Mouse (Mus musculus): ENCODE measurements around the gene Thoc7. TPM values are rescaled to one million over a fixed set of nuclear protein-coding genes. Genes with fewer than 3 reads are reported as not detected.

The Thoc7 gene
- polyA plus RNA-seq, 1 experiment from 2014 or later, result 204 TPM

DNA sequence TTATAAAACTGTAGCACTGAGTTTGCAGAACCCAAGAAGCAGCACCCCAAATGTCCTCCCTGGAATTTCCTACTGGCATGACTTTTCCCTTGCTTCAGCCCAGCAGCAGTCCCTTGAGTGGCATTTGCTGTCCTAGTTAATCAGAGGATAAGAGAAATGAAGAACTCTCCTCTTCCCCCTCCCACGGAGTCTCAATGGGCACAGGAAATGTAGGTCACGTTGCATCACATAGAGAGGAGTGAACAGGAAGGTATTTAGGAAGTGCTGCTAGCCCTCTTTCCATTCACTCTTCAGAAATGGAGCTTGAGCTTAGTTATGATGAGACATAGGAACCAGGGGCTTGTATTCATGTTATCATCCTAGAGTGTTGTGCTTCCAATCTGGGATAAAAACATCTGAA, 19.6 kb upstream of the Thoc7 start:
- H3K27ac ChIP-seq (ENCODE audit: low read depth), result no peak overlapping the region
- no peak for TF ChIP-seq CTCF (IDR thresholded peaks at IDR 0.05; ENCODE audit: low read depth)
- DNase-seq (peak; percentile 6), ATAC-seq (ENCODE audit: insufficient read depth) (no peak)
- H3K4me3 ChIP-seq (ENCODE audit: low read depth, low read length), result no peak overlapping the region
- no peaks in the 10 kb centered on the region for H3K4me1 ChIP-seq (ENCODE audit: insufficient read depth)
- no peaks in the 10 kb centered on the region for H3K27me3 ChIP-seq (ENCODE audit: insufficient read depth, low read length)
- H3K4me2 ChIP-seq, result no peak overlapping the region
- no peaks in the 10 kb centered on the region for H3K9me3 ChIP-seq (ENCODE audit: low read depth, low read length)
- H3K9ac ChIP-seq, result no peak overlapping the region
- H3K36me3 ChIP-seq (ENCODE audit: insufficient read depth), result no peaks in the 10 kb centered on the region
- WGBS, result 30% methylated on average over 2 of the region's 2 CpGs

DNA sequence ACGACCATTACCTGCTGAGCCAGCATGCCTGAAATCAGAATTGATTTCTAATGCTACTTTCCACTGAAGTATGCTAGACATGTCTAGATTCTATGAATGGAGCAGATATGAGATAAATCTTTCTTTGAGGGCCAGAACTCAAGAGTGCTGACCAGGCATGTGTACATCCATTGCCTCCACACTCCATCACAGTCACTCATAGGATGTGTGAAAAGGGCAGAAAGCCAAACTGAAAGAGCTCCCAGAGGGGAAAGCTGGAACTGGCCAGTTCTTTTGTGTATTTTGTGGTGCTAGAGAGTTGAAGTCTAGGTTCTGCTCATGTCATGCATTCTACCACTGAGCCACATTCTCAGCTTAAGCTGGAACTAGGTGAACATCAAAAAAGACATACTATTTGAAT, 15.8 kb upstream of the Thoc7 start:
- no peaks in the 10 kb centered on the region for H3K4me1 ChIP-seq (ENCODE audit: insufficient read depth)
- H3K36me3 ChIP-seq (ENCODE audit: insufficient read depth), result no peaks in the 10 kb centered on the region
- H3K27me3 ChIP-seq (ENCODE audit: insufficient read depth, low read length), result no peaks in the 10 kb centered on the region
- H3K27ac ChIP-seq (ENCODE audit: low read depth), result no peak overlapping the region
- H3K9me3 ChIP-seq (ENCODE audit: low read depth, low read length), result no peaks in the 10 kb centered on the region
- H3K4me3 ChIP-seq (ENCODE audit: low read depth, low read length), result no peak overlapping the region
- TF ChIP-seq CTCF (IDR thresholded peaks at IDR 0.05; ENCODE audit: low read depth), result no peak
- WGBS, result 63% methylated on average over 1 of the region's 1 CpGs
- H3K9ac ChIP-seq, result no peak overlapping the region
- DNase-seq (peak; percentile 73), ATAC-seq (ENCODE audit: insufficient read depth) (peak; percentile 84)
- no peak overlapping the region for H3K4me2 ChIP-seq

DNA sequence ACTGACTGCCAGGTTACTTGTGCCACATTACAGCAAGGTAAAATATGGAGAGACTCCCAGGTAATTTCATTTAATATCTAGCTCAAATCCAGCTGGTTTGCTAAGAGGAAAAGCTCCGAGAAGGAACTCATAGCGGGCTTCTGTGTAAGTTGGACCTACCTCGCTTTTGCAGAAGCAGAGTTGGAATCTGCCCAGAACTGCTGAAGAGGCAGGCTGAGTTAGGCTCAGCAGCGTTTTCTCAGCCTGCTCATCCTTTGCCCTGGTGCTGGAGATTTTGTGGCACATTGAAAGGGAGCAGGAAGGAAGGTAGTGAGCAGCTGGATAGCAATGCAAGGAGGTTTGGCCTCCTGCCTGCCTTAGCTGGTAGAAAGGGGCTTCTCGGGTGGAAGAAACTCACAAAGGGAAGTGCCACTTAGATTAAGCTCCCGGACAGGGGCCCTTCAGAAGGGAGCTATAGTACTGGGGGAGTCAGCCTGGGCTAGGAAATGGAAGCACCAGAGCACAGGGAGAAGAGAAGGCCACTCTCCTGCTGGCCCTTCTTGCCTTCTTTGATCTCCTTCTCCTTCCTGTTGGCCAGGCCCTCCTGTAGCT, 10.1 kb upstream of the Thoc7 start:
- no peaks in the 10 kb centered on the region for H3K9me3 ChIP-seq (ENCODE audit: low read depth, low read length)
- no peak overlapping the region for H3K9ac ChIP-seq
- no peak for TF ChIP-seq CTCF (IDR thresholded peaks at IDR 0.05; ENCODE audit: low read depth)
- H3K36me3 ChIP-seq (ENCODE audit: insufficient read depth), result no peaks in the 10 kb centered on the region
- WGBS, result 47% methylated on average over 6 of the region's 6 CpGs
- DNase-seq (peak; percentile 1), ATAC-seq (ENCODE audit: insufficient read depth) (no peak)
- H3K4me1 ChIP-seq (ENCODE audit: insufficient read depth), result no peaks in the 10 kb centered on the region
- H3K27ac ChIP-seq (ENCODE audit: low read depth), result no peak overlapping the region
- H3K27me3 ChIP-seq (ENCODE audit: insufficient read depth, low read length), result no peaks in the 10 kb centered on the region
- no peak overlapping the region for H3K4me3 ChIP-seq (ENCODE audit: low read depth, low read length)
- no peak overlapping the region for H3K4me2 ChIP-seq

DNA sequence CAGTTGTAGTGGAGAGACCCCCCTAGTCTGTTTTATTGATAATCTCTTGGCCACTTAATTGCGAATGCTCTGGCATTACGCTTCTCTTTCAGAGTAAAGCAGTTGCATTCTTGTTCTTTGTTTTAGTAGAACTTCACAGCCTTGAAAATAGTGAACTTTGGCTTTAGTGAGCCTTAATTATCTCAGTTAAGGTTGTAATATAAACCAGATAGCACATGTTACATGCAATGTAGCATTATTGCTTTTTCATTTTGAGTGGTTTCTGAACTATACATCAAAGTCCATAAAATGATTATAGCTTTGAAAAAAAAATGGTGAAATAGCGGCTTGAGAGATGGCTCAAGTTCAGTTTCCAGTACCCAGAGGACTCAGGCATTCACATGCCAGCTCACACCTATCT, 8.9 kb upstream of the Thoc7 start:
- no peak overlapping the region for H3K4me2 ChIP-seq
- H3K4me1 ChIP-seq (ENCODE audit: insufficient read depth), result no peaks in the 10 kb centered on the region
- no peaks in the 10 kb centered on the region for H3K9me3 ChIP-seq (ENCODE audit: low read depth, low read length)
- H3K36me3 ChIP-seq (ENCODE audit: insufficient read depth), result no peaks in the 10 kb centered on the region
- no peak for DNase-seq
- no peaks in the 10 kb centered on the region for H3K27me3 ChIP-seq (ENCODE audit: insufficient read depth, low read length)
- 85% methylated on average over 3 of the region's 3 CpGs for WGBS
- no peak overlapping the region for H3K27ac ChIP-seq (ENCODE audit: low read depth)
- no peak for TF ChIP-seq CTCF (IDR thresholded peaks at IDR 0.05; ENCODE audit: low read depth)
- no peak for ATAC-seq (ENCODE audit: insufficient read depth)
- H3K9ac ChIP-seq, result no peak overlapping the region
- H3K4me3 ChIP-seq (ENCODE audit: low read depth, low read length), result no peak overlapping the region

DNA sequence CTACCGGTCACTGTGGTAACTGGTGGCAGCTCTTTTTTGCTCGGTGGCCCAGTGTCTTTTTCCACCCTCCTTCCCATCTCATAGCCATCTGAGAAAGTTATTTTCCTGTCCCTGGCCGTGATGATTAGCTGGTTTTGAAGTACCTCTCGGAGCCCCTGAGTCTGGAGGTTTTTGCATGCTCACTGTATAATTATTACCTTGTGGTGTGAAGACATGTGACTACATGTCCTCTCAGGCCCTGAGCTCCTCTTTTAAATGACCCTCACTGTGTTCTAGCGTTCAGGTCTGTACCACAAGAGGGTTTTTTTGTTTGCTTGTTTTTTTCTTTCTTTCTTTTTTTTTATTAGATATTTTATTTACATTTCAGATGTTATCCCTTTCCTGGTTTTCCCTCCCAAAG, 6.8 kb upstream of the Thoc7 start:
- no peaks in the 10 kb centered on the region for H3K4me1 ChIP-seq (ENCODE audit: insufficient read depth)
- H3K4me2 ChIP-seq, result no peak overlapping the region
- H3K36me3 ChIP-seq (ENCODE audit: insufficient read depth), result no peaks in the 10 kb centered on the region
- no peaks in the 10 kb centered on the region for H3K9me3 ChIP-seq (ENCODE audit: low read depth, low read length)
- TF ChIP-seq CTCF (IDR thresholded peaks at IDR 0.05; ENCODE audit: low read depth), result no peak
- no peak overlapping the region for H3K9ac ChIP-seq
- 73% methylated on average over 5 of the region's 5 CpGs for WGBS
- no peaks in the 10 kb centered on the region for H3K27me3 ChIP-seq (ENCODE audit: insufficient read depth, low read length)
- H3K4me3 ChIP-seq (ENCODE audit: low read depth, low read length), result no peak overlapping the region
- ATAC-seq (ENCODE audit: insufficient read depth) (no peak), DNase-seq (no peak)
- no peak overlapping the region for H3K27ac ChIP-seq (ENCODE audit: low read depth)

DNA sequence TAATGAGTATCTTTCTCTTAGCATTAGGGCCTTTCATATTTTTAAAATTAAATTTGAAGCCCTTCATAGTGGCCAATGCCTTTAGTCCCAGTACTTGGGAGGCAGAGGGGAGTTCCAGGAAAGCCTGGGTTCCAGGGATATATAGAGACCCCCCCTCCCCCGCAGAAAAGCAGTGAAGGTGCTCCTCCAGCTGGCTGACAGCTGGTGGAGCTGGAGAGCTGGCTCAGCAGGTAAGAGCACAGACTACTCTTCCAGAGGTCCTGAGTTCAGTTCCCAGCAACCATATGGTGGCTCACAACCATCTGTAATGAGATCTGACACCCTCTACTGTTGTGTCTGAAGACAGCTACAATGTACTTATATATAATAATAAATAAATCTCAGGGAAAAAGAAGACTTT, 6.0 kb upstream of the Thoc7 start:
- H3K4me1 ChIP-seq (ENCODE audit: insufficient read depth), result no peaks in the 10 kb centered on the region
- no peak overlapping the region for H3K27ac ChIP-seq (ENCODE audit: low read depth)
- no peaks in the 10 kb centered on the region for H3K36me3 ChIP-seq (ENCODE audit: insufficient read depth)
- no peak overlapping the region for H3K9ac ChIP-seq
- no peaks in the 10 kb centered on the region for H3K9me3 ChIP-seq (ENCODE audit: low read depth, low read length)
- ATAC-seq (ENCODE audit: insufficient read depth) (no peak), DNase-seq (no peak)
- 41% methylated on average over 1 of the region's 1 CpGs for WGBS
- H3K4me2 ChIP-seq, result no peak overlapping the region
- no peak overlapping the region for H3K4me3 ChIP-seq (ENCODE audit: low read depth, low read length)
- H3K27me3 ChIP-seq (ENCODE audit: insufficient read depth, low read length), result no peaks in the 10 kb centered on the region
- TF ChIP-seq CTCF (IDR thresholded peaks at IDR 0.05; ENCODE audit: low read depth), result no peak

DNA sequence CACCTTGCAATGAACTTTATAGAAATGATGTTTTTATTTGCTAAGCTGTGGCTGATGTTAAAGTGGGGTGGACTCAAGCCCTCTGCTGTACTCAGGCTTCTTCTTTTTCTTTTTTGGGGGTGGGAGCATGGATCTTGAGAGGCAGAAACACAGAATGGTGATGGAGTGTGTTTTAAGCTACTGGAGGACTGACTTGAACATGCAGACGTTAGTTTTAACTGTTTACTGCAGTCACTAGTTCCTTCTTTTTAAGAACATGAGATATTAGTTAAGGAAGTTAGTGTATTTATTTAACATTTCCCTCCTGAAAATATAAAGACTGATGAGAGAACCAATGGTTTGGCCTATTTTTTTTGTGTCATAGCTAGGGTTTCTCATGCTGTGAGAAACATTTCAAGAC, 1.9 kb upstream of the Thoc7 start:
- H3K4me1 ChIP-seq (ENCODE audit: insufficient read depth), result no peaks in the 10 kb centered on the region
- H3K27ac ChIP-seq (ENCODE audit: low read depth), result no peak overlapping the region
- TF ChIP-seq CTCF (IDR thresholded peaks at IDR 0.05; ENCODE audit: low read depth), result no peak
- no peak overlapping the region for H3K4me3 ChIP-seq (ENCODE audit: low read depth, low read length)
- H3K9ac ChIP-seq, result no peak overlapping the region
- no peak for ATAC-seq (ENCODE audit: insufficient read depth)
- DNase-seq, result no peak
- no peaks in the 10 kb centered on the region for H3K9me3 ChIP-seq (ENCODE audit: low read depth, low read length)
- H3K36me3 ChIP-seq (ENCODE audit: insufficient read depth), result no peaks in the 10 kb centered on the region
- H3K4me2 ChIP-seq, result no peak overlapping the region
- WGBS, result 51% methylated on average over 1 of the region's 1 CpGs
- H3K27me3 ChIP-seq (ENCODE audit: insufficient read depth, low read length), result no peaks in the 10 kb centered on the region

DNA sequence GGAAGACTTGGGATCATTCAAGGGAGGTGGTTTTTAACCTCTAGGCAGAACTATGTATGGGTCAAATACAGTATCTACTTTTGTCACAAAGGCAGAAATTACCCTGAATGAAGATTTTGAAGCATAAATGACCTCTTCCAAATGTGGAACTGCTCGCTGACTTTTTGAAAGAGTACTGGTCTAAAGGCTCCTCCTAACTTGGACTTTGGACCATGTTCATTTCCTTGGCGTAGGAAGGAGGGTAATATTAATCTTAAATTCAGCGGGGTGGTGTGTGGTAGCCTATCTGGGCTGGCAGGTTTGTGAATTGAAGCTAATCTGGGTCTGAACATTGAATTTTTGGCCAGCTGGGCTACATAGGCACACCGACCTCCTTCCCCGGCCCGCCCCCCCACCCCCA, 824 bp upstream of the Thoc7 start:
- Histone ChIP-seq H3K9ac (no peak overlapping the region), H3K27me3 (ENCODE audit: insufficient read depth, low read length) (no peaks in the 10 kb centered on the region), H3K27ac (ENCODE audit: low read depth) (no peak overlapping the region), H3K9me3 (ENCODE audit: low read depth, low read length) (no peaks in the 10 kb centered on the region), H3K36me3 (ENCODE audit: insufficient read depth) (no peaks in the 10 kb centered on the region), H3K4me2 (no peak overlapping the region), H3K4me1 (ENCODE audit: insufficient read depth) (no peaks in the 10 kb centered on the region), H3K4me3 (ENCODE audit: low read depth, low read length) (no peak overlapping the region)
- WGBS, result 91% methylated on average over 6 of the region's 6 CpGs
- no peak for TF ChIP-seq CTCF (IDR thresholded peaks at IDR 0.05; ENCODE audit: low read depth)
- ATAC-seq (ENCODE audit: insufficient read depth), result no peak
- no peak for DNase-seq
